Mouse (Mus musculus) heart, adult 8-10 months (tissue): ENCODE results near the gene Pidd1. TPM values are rescaled to one million over a fixed set of nuclear protein-coding genes. Genes with fewer than 3 reads are reported as not detected.

Experiments used
- DNase-seq: peaks from one replicate; pipeline ENCODE4 v3.0.0; 2022; ENCODE audit warnings: low spot score
- total RNA-seq, 4 experiments: library from RNA; stranded (reverse); gene quantifications; 2 replicates each; pipeline ENCODE4 v1.2.4; 2022

Gene Pidd1
- under 1 TPM; 0.32 to 0.62 (median 0.44) TPM for total RNA-seq

GRCm38 (mm10) chr7:141443828-141444237 lies at the start of gene Pidd1:
Pidd1 (minus strand) TSS chr7:141444025.
- no peak for DNase-seq

GRCm38 (mm10) chr7:141492738-141493137 lies 48.9 kb upstream of the Pidd1 start:
- DNase-seq: no peak

DNA sequence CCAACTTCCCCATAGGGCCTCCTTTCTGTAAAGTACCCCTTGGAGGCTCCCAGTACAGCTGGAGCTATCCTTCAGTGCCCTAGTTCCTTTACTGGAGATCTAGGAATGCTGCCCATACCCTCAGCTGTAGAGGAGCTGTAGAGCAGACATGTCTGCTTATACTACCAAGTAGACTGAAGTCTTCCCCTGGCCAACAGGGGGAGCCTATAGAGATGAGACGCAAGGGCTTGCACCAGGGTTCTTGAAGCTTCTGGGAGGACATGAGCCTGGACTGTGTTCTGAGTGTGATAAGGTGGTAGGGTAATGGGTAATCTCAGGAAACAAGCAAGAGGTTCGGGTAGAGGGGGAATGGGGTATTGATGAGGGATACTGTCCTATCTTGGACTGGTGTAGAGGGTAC lies 47.3 kb upstream of the Pidd1 start:
- DNase-seq: no peak

DNA sequence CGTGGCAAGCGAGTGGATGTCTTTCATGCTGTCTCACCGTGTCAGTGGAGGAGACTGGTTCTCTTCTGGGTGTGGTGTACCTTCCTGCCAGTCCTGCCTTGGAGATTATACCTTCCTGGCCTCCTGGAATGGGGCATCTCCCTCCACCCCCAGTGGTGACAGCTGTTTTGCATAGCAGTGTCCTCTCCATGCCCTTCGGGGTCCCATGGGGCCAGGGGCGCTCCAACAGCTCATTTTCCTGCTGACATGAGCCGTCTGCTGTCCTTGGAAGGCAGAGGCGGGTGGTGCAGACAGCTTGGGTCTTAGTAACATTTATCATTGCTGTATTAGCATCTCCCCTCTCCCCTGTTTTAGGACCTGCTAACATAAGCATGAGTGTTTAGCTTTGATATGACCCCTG lies 43.3 kb upstream of the Pidd1 start:
- DNase-seq: no peak

DNA sequence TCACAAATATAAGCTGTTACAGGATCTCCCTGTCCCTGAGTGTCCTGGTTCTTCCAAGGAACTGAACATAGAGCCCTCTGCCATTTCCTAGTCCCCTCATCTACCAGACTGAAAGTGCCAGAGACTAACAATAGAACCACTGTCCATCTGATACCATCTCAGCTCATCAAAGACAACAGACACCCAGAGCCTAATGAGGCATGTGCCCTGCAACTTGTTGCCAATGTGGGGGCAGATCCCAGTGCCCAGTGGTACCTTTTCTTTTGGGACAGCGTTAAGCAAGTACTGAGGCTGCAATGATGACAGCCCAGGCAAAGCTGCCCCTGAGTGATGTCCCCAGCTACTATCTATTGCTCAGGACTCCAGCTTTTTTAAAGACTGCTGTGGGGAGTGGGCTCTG lies 42.4 kb upstream of the Pidd1 start:
- no peak for DNase-seq

DNA sequence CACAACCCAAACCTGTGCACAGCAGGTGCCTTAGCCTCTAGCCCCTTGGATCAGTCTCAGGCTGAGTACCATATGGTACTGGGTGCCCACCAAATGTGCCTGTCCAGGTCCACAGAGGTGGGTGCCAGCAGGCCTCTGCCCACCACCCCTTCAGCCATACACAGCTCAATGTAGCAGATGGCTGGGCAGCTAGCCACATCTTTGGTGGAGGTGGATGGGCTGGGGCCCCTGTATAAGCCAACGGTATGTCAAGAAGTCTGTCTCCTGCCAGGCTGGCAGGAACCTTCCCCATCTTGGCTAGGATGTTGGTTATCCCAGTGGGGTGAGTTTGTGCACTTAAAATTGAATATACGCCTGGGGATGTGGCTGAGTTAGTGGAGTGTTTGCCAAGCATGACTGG lies 41.8 kb upstream of the Pidd1 start:
- no peak for DNase-seq

DNA sequence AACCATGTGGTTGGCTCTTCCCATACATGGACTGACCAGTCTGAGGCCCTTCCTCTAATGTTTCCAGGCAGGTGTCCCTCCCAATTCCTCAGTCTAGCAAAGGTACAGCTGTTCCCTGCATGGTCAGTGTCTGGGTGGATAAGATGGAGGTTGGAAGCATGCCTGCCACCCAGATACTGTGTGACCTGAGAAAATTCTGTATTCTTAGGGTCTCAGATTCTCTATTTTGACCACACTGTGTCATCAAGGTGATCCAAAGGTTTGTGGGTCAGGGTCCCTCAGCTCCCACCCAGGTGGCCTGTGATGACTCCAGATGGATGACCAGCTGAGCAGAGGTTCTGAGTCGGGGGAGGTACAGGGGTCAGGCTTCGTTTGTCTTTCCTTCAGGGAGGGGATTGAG lies 41.4 kb upstream of the Pidd1 start:
- DNase-seq: no peak

DNA sequence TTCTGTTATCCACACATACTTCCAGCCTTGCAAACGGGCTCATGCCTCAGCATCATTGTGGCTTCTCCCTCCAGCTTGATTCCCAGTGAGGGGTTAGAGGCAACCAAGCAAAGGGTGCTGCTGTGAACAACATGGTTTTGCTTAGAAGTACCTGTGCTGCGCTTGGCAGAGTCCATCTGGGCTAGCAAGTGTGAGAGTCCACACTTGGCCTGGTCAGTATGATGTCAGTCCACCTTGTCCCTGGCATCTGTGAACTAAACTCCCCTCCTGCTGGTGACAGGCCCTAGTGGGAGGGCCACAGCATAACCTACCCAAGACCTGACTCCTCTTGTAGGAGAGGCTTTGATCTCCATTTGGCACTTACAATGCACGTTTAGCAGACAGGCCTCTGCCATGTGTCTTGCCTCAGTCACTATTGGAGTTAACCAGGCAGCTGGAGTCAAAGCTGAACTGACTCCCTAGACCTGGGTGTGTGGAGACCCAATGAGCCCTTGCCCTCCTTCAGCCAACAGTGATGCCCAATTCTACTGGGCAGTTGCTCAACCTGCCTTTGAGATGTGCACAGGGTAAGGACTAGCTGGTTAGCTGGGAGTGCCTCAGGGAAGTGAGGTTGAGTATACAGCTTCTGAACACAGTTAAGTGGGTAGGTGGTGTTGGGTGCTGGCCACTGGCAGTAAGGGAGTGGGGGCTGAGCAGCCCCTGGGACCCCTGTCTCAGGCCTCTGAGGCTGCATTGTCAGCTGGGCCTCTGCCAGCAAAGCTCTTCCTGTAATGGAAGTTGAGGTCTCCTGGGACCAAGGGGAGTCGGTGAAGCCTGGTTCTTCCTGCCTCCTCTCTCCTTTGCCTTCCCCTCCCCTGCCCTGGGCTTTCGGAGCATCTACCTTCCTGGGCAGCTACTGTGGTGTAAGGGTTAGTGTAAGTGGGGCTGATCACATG lies 40.6 kb upstream of the Pidd1 start:
- DNase-seq: no peak

DNA sequence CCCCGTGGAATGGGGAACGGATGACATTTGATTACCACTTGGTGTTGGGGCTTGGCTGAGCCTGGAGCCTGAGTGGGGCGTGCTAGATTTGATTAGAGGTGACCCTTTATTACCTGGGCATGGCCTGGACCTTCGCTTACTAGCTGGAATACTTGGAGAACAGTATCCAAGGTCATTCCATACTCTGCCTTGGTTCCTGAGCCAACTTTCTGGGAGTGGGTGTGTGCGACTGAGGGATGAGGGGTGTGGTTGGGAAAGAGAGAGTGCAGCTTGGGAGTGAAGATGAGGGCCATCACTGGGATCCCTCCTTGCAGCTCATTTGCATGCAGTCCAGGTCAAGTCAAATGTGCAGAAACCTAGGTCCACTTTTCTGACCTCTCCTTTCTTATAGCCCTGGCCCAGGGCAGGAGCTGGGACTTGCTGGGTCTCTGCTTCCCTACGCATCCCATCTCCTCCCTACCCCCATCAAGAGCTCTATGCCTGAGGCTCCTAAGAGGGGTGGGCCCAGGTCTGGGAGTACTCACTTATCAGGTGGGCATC lies 39.4 kb upstream of the Pidd1 start:
- DNase-seq: no peak

- DNase-seq: no peak
Measured at GRCm38 (mm10) chr7:141482531-141483024, 38.8 kb upstream of the Pidd1 start.

GRCm38 (mm10) chr7:141481498-141482401 lies 37.9 kb upstream of the Pidd1 start:
- DNase-seq: no peak

GRCm38 (mm10) chr7:141480842-141481497 lies 37.1 kb upstream of the Pidd1 start:
- no peak for DNase-seq

GRCm38 (mm10) chr7:141478270-141478748 lies 34.5 kb upstream of the Pidd1 start:
- no peak for DNase-seq

DNA sequence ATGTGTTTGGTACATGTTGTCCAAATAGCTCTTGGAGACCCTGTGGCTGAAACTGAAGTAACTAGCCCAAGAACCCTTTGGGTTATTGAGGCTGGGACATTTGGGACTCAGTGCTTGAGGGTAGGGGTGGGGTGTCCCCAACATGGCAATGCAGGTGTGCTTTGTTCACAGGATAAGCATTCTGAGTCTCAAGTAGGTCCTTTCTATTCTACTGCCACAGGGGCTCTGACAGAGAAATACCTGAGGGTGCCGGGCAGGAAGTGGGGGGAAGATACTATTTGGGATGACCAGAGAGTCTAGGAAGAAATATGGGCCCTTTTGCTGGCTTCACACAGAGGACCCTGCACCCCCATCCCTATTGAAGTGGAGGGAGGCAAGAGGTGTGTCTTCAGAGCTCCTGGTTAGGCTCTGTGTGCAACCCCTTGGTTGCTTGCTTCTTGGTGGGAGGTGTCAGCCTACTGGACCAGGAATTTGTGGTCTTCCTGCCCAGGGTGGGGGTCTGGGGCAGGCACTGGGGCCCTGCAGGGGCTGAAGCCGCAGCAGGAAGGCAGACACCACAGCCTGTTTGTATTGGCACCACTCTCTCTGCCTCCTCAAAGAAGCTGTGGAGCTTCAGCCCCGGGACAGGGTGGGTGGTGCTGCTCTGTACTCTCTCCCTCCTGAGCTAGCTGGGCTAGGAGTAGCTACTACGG lies 33.9 kb upstream of the Pidd1 start:
- DNase-seq: no peak

DNA sequence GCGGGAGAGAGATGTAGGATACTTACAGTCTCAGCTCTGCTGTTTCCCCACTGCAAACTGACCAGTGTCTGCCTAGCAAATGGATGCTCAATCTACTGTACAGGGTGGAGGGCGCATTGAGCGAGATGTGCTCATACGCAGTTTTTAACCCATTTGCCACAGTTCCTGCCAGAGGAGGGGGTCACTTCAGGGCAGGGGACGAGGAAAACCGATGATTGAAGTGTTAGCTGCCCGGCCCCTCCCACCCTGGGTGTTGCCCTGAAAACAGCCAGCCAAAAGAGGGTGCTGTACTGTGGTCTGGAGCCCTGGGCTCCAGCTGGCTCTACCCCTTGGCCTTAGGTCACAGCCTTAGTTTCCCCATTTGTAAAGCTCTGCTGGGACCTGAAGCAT lies 33.2 kb upstream of the Pidd1 start:
- DNase-seq: no peak

GRCm38 (mm10) chr7:141476226-141476980 lies 32.6 kb upstream of the Pidd1 start:
- peak; percentile 88 for DNase-seq

DNA sequence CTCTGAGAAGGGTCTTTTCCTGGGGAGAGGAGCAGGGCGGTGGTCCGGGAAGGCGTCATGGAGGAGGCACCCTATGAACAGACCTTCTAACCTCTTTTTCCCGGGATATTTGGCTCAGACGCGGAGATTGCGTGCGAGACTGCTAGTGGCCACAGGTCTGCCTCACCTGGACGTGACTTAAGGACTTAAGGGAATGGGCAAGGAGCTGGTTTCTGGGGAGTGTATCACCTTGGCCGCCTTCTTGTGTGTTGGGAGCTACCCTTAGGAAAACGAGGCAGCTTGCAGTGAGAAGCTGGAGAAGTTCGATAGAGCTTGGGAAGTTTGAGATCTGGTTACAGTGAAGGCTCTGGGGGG lies 32.0 kb upstream of the Pidd1 start:
- no peak for DNase-seq

DNA sequence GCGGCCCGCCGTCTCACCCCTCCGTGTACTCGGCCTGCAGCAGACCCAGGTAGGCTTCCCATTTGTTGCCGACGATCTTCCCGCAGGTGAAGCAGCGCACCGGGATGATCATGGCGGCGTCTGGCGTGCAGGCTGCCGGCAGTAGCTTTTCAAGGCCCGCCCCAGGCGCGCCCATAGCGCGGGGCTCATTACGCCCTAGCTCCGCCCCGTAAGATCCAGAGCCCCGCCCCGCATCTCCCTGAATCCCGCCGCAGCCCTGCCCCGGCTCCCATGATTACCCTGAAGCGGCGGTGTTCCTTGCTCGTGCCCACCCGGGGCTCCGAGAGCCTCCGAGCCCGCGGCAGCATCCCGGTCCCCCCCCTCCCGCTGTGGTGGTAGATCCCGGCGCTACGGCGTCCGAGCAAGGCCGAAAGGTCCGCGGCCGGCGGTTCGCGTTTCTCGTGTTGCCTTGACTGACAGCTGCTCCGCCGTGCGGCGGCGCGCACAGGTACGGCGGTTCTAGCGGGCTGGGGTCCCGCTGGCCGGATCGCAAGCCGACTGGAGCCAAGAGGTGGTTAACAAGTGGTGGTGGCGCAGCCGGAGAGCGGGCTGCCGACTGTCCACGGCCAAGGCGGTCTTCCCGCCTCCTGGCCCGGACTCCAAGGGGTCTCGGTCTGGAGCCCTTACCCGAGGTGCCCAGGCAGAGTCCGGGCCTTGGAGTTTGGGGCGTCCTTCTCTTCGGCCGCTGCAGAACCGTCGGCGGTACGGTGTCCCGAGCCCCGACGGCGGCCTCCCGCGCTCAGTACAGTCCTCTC lies 31.4 kb upstream of the Pidd1 start, which contains the start of the genes Polr2l and Tspan4:
TSS of gene Polr2l (minus strand) at position 122 of the 794 bp plus-strand sequence.
TSS of gene Tspan4 (plus strand) at position 230 of the 794 bp plus-strand sequence.
- peak; percentile 75 for DNase-seq

- DNase-seq: no peak
Measured at GRCm38 (mm10) chr7:141474160-141474559, 30.3 kb upstream of the Pidd1 start.
